8 mouse cellular contexts compared by ENCODE assay signal in genomic region chr7:47050366-47050765, GRCm38 (mm10). TPM values are rescaled to one million over a fixed set of nuclear protein-coding genes. Genes with fewer than 3 reads are reported as not detected.
DNase-seq lines count a peak whose midpoint lies in the region; ATAC-seq lines count a peak whose summit lies in the region.

Gene Tmem86a (plus strand): TSS chr7:47050601.

- WGBS in hindbrain, embryonic 16.5 days = under 1% methylated on average over 30 of the region's 33 CpGs
- under 1% methylated on average over 33 of the region's 33 CpGs for WGBS in macrophage (ENCODE audit: missing documents)

- no peaks in the 10 kb centered on the region for H3K9me3 ChIP-seq in hindbrain, embryonic 16.5 days (ENCODE audit: control insufficient read depth, low read length)

- no peaks in the 10 kb centered on the region for H3K27me3 ChIP-seq in hindbrain, embryonic 16.5 days (replicated peaks; ENCODE audit: control insufficient read depth, insufficient read depth, low read length)

- H3K27ac ChIP-seq in hindbrain, embryonic 16.5 days (ENCODE audit: low read depth, low read length) = peak within 1 kb of the TSS; percentile 87
- peak within 1 kb of the TSS; percentile 98 for H3K27ac ChIP-seq in macrophage

- peaks cover 39% of the 10 kb centered on the region for H3K79me2 ChIP-seq in macrophage (ENCODE audit: inconsistent target)

- peak; percentile 99 for ATAC-seq in hindbrain, embryonic 16.5 days

- H3K9ac ChIP-seq in hindbrain, embryonic 16.5 days (ENCODE audit: low read depth, low read length) = peak within 1 kb of the TSS; percentile 91

- peaks cover 6% of the 10 kb centered on the region; the same call in 1 of the 2 replicates for H3K36me3 ChIP-seq in hindbrain, embryonic 16.5 days (ENCODE audit: control insufficient read depth, insufficient read depth, low read length)
- peaks cover 17% of the 10 kb centered on the region; the same call in 1 of the 2 replicates for H3K36me3 ChIP-seq in macrophage (ENCODE audit: inconsistent target)

- peak within 1 kb of the TSS; percentile 92 for H3K4me2 ChIP-seq in hindbrain, embryonic 16.5 days (ENCODE audit: low read length)

- peak; percentile 92 for DNase-seq in WW6 (ENCODE audit: low read depth, low spot score)
- DNase-seq in cerebellum, postnatal 4 days (ENCODE audit: low spot score in 2 of 2) = peak; percentile 91 to 96
- peak; percentile 91 for DNase-seq in gastrocnemius, adult 18-20 months (ENCODE audit: low spot score)
- DNase-seq in left cerebral cortex, adult 18-20 months (ENCODE audit: low spot score in 2 of 2) = peak; percentile 92 to 96
- peak; percentile 97 for DNase-seq in right cerebral cortex, adult 18-20 months
- DNase-seq in urinary bladder, postnatal 10 days (ENCODE audit: low spot score) = peak; percentile 73

- peaks cover 19% of the 10 kb centered on the region for H3K4me1 ChIP-seq in hindbrain, embryonic 16.5 days (ENCODE audit: control insufficient read depth, insufficient read depth, low read depth, low read length)

- H3K4me3 ChIP-seq in hindbrain, embryonic 16.5 days (ENCODE audit: low read length) = peak within 1 kb of the TSS; percentile 98
- H3K4me3 ChIP-seq in macrophage (ENCODE audit: inconsistent target) = peak within 1 kb of the TSS; percentile 74

RNA-seq across cellular contexts. Expression of gene Tmem86a, which starts in this region (rescaled TPM):
- total RNA-seq in gastrocnemius, adult 18-20 months (2021) = 1 to 10 TPM; 3.2 to 4.1 TPM
- polyA plus RNA-seq in hindbrain, embryonic 16.5 days (2015; fragmentation: Nextera tagmentation; extraction: Ambion mirVana) = 25.9 and 27.3 TPM in 2 replicates
- 10 to 100 TPM; 13.2 to 13.5 TPM for total RNA-seq in left cerebral cortex, adult 18-20 months (2021)
- 10 to 100 TPM in 15 of 26 experiments, 1 to 10 TPM in 11; 1.0 to 51.2 (median 11.9) TPM for total RNA-seq in macrophage (2018; cell fraction: chromatin; rRNA removed)
- total RNA-seq in macrophage (2018; cell fraction: cytosol; rRNA removed) = 100 to 1,000 TPM in 22 of 26 experiments, 10 to 100 TPM in 4; 59.2 to 274 (median 187) TPM
- total RNA-seq in macrophage (2018; cell fraction: nucleus; rRNA removed) = 100 to 1,000 TPM in 11 of 26 experiments, 10 to 100 TPM in 14, 1 to 10 TPM in 1; 7.5 to 190 (median 90.8) TPM
- polyA plus RNA-seq in macrophage (2018) = 125 to 195 TPM (median 135 TPM) in 3 replicates

Comparison
In these comparisons a context has a peak if more than half of its experiments do, and no peak if none do; other contexts are left out.
1. Peak in every context shown above with its lines: DNase-seq, ATAC-seq, H3K4me3 ChIP-seq and H3K27ac ChIP-seq.